Mouse (Mus musculus) stomach, embryonic 15.5 days (tissue): ENCODE results near the gene Sh3d21. TPM values are rescaled to one million over a fixed set of nuclear protein-coding genes. Genes with fewer than 3 reads are reported as not detected.

Source experiments
- ATAC-seq: fragments of 200-750 bp; cut with Nextera tagmentation; 2 replicates; pipeline ENCODE4 v1.8.0; 2017; ENCODE audit warnings: low read depth, moderate number of reproducible peaks, moderate TSS enrichment; ENCODE audit not compliant: insufficient read depth, low FRiP score
- H3K27ac ChIP-seq: fragments of 300-500 bp; sonication (generic); 2 replicates; pipeline ENCODE4 v1.5.1; 2015; ENCODE audit warnings: mild to moderate bottlenecking, inconsistent platforms
- H3K27me3 ChIP-seq: fragments of 300-500 bp; sonication (generic); replicated peaks from 2 replicates; pipeline ENCODE4 v1.6.1; 2015; ENCODE audit warnings: inconsistent platforms
- H3K36me3 ChIP-seq: fragments of 300-500 bp; sonication (generic); 2 replicates; pipeline ENCODE4 v1.6.1; 2015; ENCODE audit warnings: inconsistent platforms
- H3K4me1 ChIP-seq: fragments of 300-500 bp; sonication (generic); 2 replicates; pipeline ENCODE4 v1.6.1; 2015; ENCODE audit warnings: inconsistent platforms
- H3K4me2 ChIP-seq: fragments of 300-500 bp; sonication (generic); 2 replicates; pipeline ENCODE4 v1.6.1; 2015; ENCODE audit warnings: mild to moderate bottlenecking, inconsistent platforms
- H3K4me3 ChIP-seq: fragments of 300-500 bp; sonication (generic); replicated peaks from 2 replicates; pipeline ENCODE4 v1.5.1; 2015; ENCODE audit warnings: inconsistent platforms
- H3K9ac ChIP-seq: fragments of 300-500 bp; sonication (generic); 2 replicates; pipeline ENCODE4 v1.6.1; 2015; ENCODE audit warnings: inconsistent platforms
- H3K9me3 ChIP-seq: fragments of 300-500 bp; sonication (generic); 2 replicates; pipeline ENCODE4 v1.6.1; 2016; ENCODE audit warnings: inconsistent platforms
- WGBS: fragments of 180-500 bp; shearing (Covaris S2); methylation state at CpG from one replicate; pipeline ENCODE4 v1.1.7; 2015; 5-methylcytosine and 5-hydroxymethylcytosine counted together
- polyA plus RNA-seq: library from polyadenylated mRNA; unstranded; fragments of >200 nt; fragmentation: Nextera tagmentation; extraction: Ambion mirVana; gene quantifications from 2 replicates; pipeline ENCODE4 v1.2.1, GENCODE M21; 2015

Gene Sh3d21
- 7.4 and 10.3 TPM in 2 replicates for polyA plus RNA-seq

DNA sequence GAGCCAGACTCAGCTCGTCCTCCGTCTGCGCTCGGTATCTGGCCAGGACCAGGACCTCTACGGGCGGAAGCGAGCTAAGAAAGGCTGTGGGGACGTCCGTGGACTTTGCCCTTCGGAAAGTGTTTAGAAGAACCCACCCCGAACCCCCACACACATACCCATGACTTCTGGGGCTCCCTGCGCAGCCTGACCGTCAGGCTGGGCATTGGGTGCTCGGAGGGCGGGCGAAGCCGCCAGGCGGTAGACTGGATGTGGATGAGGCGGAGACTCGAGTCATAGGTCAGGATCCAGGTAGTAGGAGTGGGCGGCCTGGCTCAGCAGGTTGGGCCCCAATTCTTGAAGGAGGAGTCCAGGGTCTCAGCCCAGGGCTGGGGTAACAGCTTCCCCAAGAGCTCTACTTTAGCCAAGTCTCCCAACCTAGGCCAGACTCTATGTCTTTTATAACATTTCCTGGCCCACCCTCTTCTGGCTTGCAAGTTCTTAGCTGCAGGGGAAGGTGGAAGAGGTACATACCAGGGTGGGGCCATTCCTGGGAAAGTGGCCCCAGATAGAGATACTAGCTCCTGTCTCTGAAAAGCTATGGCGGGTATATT, at the start of gene Sh3d21:
Gene Sh3d21, minus strand, starts transcription at position 425 of the 593 bp plus-strand sequence.
- Histone ChIP-seq H3K9ac (peak within 1 kb of the TSS; percentile 72), H3K27me3 (no peaks in the 10 kb centered on the region), H3K9me3 (no peaks in the 10 kb centered on the region), H3K27ac (peak within 1 kb of the TSS; percentile 91), H3K4me1 (peaks cover 19% of the 10 kb centered on the region), H3K4me3 (peak within 1 kb of the TSS; percentile 56), H3K36me3 (peaks cover 19% of the 10 kb centered on the region), H3K4me2 (peak within 1 kb of the TSS; percentile 99)
- ATAC-seq: peak; percentile 54
- 7% methylated on average over 22 of the region's 22 CpGs for WGBS

DNA sequence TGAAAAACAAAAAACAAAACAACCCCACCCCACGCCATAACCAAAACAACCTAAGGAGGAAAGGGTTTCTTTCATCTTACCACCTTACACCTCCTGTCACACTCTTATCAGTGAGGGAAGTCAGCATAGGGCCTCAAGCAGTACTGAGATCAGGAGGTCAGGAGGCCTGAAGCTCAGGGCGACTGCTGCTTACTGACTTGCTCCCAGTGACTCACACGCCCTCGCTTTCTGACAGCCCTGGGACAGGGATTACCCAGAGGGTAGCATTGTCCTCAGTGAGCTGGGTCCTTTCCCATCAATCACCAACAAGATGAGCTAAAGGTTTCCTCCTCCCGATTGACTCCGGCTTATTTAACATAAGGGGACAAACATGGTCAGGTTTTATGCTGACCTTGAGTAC, 43.8 kb upstream of the Sh3d21 start:
- no peak for ATAC-seq
- H3K4me3 ChIP-seq: no peak overlapping the region
- WGBS: 52% methylated on average over 6 of the region's 6 CpGs

GRCm38 (mm10) chr4:126205386-126205785, 42.1 kb upstream of the Sh3d21 start:
- WGBS: 62% methylated on average over 1 of the region's 1 CpGs
- no peaks in the 10 kb centered on the region for H3K36me3 ChIP-seq
- no peak overlapping the region for H3K4me2 ChIP-seq
- H3K4me1 ChIP-seq: peaks cover 6% of the 10 kb centered on the region
- no peak for ATAC-seq
- no peak overlapping the region for H3K27ac ChIP-seq
- no peak overlapping the region for H3K9ac ChIP-seq
- H3K4me3 ChIP-seq: no peak overlapping the region
- H3K9me3 ChIP-seq: no peaks in the 10 kb centered on the region
- no peaks in the 10 kb centered on the region for H3K27me3 ChIP-seq

More for the DNA sequence above, 43.8 kb upstream of the Sh3d21 start:
- no peaks in the 10 kb centered on the region for H3K27me3 ChIP-seq
- H3K4me1 ChIP-seq: no peaks in the 10 kb centered on the region; the same call in 1 of the 2 replicates
- H3K9me3 ChIP-seq: no peaks in the 10 kb centered on the region
- no peak overlapping the region for H3K9ac ChIP-seq
- no peaks in the 10 kb centered on the region for H3K36me3 ChIP-seq
- no peak overlapping the region for H3K4me2 ChIP-seq
- no peak overlapping the region for H3K27ac ChIP-seq

- WGBS: 57% methylated on average over 12 of the region's 12 CpGs
- H3K9me3 ChIP-seq: no peaks in the 10 kb centered on the region
- peaks cover 12% of the 10 kb centered on the region for H3K4me1 ChIP-seq
- H3K36me3 ChIP-seq: no peaks in the 10 kb centered on the region
- ATAC-seq: no peak
- H3K27me3 ChIP-seq: no peaks in the 10 kb centered on the region
- no peak overlapping the region for H3K4me3 ChIP-seq
- H3K27ac ChIP-seq: no peak overlapping the region
- no peak overlapping the region for H3K4me2 ChIP-seq
- H3K9ac ChIP-seq: no peak overlapping the region
Observed at GRCm38 (mm10) chr4:126204661-126205230, 41.5 kb upstream of the Sh3d21 start.

DNA sequence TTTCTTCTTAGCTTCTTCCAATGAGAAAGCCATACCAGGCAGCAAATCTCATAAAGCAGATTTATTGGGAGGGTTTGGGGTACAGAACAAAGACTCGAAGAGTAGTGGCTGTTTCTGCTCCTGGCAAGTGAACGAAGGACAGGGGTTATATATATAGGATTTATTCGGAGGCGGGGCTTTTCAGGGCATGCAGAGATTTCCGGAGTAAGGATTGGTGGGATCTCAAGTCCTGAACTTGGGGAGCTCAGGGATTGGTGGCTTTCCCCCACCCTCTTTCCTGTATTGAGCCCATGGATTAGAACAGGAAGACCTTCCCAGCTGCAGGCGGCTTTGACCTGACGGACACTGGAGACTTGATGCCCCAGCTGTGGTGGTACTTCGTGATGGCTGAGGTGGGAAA, 40.7 kb upstream of the Sh3d21 start:
- ATAC-seq: no peak
- no peak overlapping the region for H3K4me2 ChIP-seq
- H3K36me3 ChIP-seq: no peaks in the 10 kb centered on the region
- H3K4me1 ChIP-seq: peaks cover 16% of the 10 kb centered on the region
- no peak overlapping the region for H3K4me3 ChIP-seq
- H3K27me3 ChIP-seq: no peaks in the 10 kb centered on the region
- 78% methylated on average over 8 of the region's 8 CpGs for WGBS
- peak overlapping the region; percentile 90; the same call in 1 of the 2 replicates for H3K27ac ChIP-seq
- H3K9me3 ChIP-seq: no peaks in the 10 kb centered on the region
- no peak overlapping the region for H3K9ac ChIP-seq

DNA sequence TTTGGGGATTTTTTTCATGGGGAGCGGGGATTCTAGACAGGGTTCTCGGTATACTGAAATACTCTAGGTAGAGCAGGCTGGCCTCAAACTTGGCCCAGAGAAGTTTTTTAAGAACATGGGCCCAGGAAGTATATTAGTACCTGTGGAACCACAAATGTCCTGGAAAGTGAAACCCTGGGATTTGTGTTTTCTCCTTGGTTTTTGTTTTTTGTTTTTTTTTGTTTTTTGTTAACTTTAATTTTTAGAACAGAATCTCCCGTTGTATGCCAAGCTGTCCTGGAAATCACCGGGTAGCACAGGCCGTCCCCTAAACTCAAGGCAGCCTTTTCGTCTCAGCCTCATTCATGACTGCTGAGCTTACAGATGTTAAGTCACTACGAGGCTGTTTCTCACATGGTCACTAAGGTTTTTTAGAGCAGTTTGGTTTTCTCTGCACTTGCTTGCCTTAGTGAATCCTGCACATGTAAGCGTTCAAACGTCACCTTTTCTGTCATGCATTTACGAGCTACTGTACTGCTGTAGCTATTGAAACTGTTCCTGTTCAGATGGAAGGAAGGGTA, 40.1 kb upstream of the Sh3d21 start:
- Histone ChIP-seq H3K9ac (peak overlapping the region; percentile 37; the same call in 1 of the 2 replicates), H3K27me3 (no peaks in the 10 kb centered on the region), H3K9me3 (no peaks in the 10 kb centered on the region), H3K36me3 (0 out of 2 replicates have a peak, but pooled peaks cover 3% of the 10 kb centered on the region), H3K4me3 (peak overlapping the region; percentile 67), H3K4me2 (peak overlapping the region; percentile 55), H3K27ac (peak overlapping the region; percentile 90), H3K4me1 (peaks cover 18% of the 10 kb centered on the region)
- ATAC-seq: no peak
- 66% methylated on average over 10 of the region's 10 CpGs for WGBS

- Histone ChIP-seq H3K4me1 (peaks cover 18% of the 10 kb centered on the region), H3K36me3 (peaks cover 3% of the 10 kb centered on the region; the same call in 1 of the 2 replicates), H3K9me3 (no peaks in the 10 kb centered on the region), H3K4me3 (peak within 1 kb of the TSS; percentile 67), H3K9ac (peak within 1 kb of the TSS; percentile 65), H3K4me2 (peak within 1 kb of the TSS; percentile 62), H3K27ac (peak within 1 kb of the TSS; percentile 99), H3K27me3 (no peaks in the 10 kb centered on the region)
- WGBS: under 1% methylated on average over 73 of the region's 75 CpGs
- ATAC-seq: peak; percentile 99
Observed at GRCm38 (mm10) chr4:126202303-126203181, 39.3 kb upstream of the Sh3d21 start, which contains the start of gene Thrap3. Gene Thrap3 (minus strand): TSS chr4:126202760.

DNA sequence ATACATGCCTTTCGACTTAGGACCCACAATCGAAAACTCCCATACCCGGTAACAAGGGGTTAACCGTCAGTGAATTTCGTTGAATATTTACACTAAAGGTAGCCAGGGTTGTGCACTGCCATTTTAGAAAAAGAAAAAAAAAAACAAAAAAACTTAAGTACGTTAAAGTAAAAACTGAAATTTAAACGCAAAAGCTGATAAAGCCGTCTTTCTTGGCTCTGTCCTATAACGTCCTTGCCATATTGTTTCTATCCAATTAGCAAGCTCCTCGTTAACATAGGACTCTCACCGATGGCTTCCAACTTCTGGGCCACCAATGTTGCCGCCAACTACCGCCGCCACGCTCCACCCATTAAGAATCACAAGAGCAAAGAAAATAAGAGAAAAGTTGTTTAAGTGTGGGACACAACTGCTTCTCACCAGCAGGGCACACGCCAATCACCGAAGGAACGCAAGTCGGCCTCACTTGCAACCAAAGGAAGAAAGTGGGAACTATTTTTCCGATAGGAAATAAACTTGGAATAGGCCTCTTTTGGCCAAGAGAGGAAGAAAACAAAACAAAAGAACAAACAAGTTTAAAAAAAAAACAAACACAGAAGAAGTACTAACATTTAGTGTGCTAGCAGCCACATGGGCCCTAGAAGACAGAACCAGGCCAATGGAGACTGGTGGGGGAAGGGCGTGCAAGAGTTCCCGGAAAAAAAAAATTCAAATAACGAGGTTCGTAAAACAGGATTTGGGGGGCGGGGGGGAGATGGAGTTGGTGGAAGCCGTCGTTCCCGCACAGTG, 38.4 kb upstream of the Sh3d21 start:
- H3K4me1 ChIP-seq: peaks cover 18% of the 10 kb centered on the region
- ATAC-seq: no peak
- under 1% methylated on average over 28 of the region's 28 CpGs for WGBS

GRCm38 (mm10) chr4:126200656-126201055, 37.4 kb upstream of the Sh3d21 start:
- no peaks in the 10 kb centered on the region for H3K9me3 ChIP-seq
- H3K4me2 ChIP-seq: peak overlapping the region; percentile 62
- peaks cover 3% of the 10 kb centered on the region; the same call in 1 of the 2 replicates for H3K36me3 ChIP-seq
- H3K27ac ChIP-seq: 0 out of 2 replicates have a peak overlapping the region, but pooled peaks have one; percentile 4
- no peaks in the 10 kb centered on the region for H3K27me3 ChIP-seq
- ATAC-seq: no peak
- H3K4me3 ChIP-seq: peak overlapping the region; percentile 67
- peak overlapping the region; percentile 25; the same call in 1 of the 2 replicates for H3K9ac ChIP-seq
- peaks cover 18% of the 10 kb centered on the region for H3K4me1 ChIP-seq
- WGBS: 22% methylated on average over 2 of the region's 2 CpGs

More for the DNA sequence above, 38.4 kb upstream of the Sh3d21 start:
- Histone ChIP-seq H3K27ac (peak overlapping the region; percentile 99), H3K4me2 (peak overlapping the region; percentile 62), H3K9ac (peak overlapping the region; percentile 65), H3K9me3 (no peaks in the 10 kb centered on the region), H3K4me3 (peak overlapping the region; percentile 67), H3K36me3 (peaks cover 3% of the 10 kb centered on the region; the same call in 1 of the 2 replicates), H3K27me3 (no peaks in the 10 kb centered on the region)

- H3K27me3 ChIP-seq: no peaks in the 10 kb centered on the region
- WGBS: 21% methylated on average over 1 of the region's 1 CpGs
- peaks cover 18% of the 10 kb centered on the region for H3K4me1 ChIP-seq
- no peak overlapping the region for H3K27ac ChIP-seq
- H3K4me3 ChIP-seq: peak overlapping the region; percentile 67
- peaks cover 3% of the 10 kb centered on the region; the same call in 1 of the 2 replicates for H3K36me3 ChIP-seq
- H3K4me2 ChIP-seq: peak overlapping the region; percentile 62
- H3K9me3 ChIP-seq: no peaks in the 10 kb centered on the region
- H3K9ac ChIP-seq: no peak overlapping the region
- no peak for ATAC-seq
Observed at GRCm38 (mm10) chr4:126200036-126200435, 36.7 kb upstream of the Sh3d21 start.

GRCm38 (mm10) chr4:126199556-126199955, 36.3 kb upstream of the Sh3d21 start:
- H3K4me1 ChIP-seq: peaks cover 18% of the 10 kb centered on the region
- ATAC-seq: no peak
- 0 out of 2 replicates have a peak overlapping the region, but pooled peaks have one; percentile 67 for H3K4me3 ChIP-seq
- H3K36me3 ChIP-seq: peaks cover 4% of the 10 kb centered on the region; the same call in 1 of the 2 replicates
- WGBS: 66% methylated on average over 6 of the region's 6 CpGs
- H3K9ac ChIP-seq: no peak overlapping the region
- H3K9me3 ChIP-seq: no peaks in the 10 kb centered on the region
- 0 out of 2 replicates have a peak overlapping the region, but pooled peaks have one; percentile 11 for H3K4me2 ChIP-seq
- H3K27ac ChIP-seq: no peak overlapping the region
- H3K27me3 ChIP-seq: no peaks in the 10 kb centered on the region
